Mouse (Mus musculus): Measurements from ENCODE around the gene C130026I21Rik. TPM values are rescaled to one million over a fixed set of nuclear protein-coding genes. Genes with fewer than 3 reads are reported as not detected.
"Not testable (repeated sequence)": the region's sequence is repeated elsewhere in the genome, so short reads cannot be mapped to it uniquely, and the experiment has no call there.

Gene C130026I21Rik
- polyA plus RNA-seq (2014; fragmentation: Nextera tagmentation; extraction: Ambion mirVana) = not detected in 2 replicates

DNA sequence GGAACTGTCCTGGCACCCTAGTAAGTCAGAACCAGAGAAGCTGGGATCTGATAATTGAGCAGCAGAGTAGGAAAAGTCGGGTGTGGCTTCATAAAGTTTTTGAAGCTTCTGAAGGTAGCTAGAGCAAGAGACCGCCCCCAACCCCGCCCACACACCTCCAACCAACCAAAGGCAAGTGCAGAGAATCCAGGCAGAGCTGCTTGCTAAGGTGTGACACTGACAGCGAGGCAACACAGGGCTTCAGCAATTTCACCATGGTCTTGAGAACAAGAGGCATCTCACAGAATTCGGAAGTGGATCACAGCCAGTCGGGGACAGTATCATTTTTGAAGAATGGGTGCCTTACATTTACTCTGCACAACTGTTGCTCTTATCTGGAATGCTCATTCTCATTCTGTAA, at the start of gene C130026I21Rik:
C130026I21Rik (minus strand) TSS at position 101 of the 400 bp plus-strand sequence.
- no CpG with 5 or more reads among the region's 6 CpGs for WGBS

DNA sequence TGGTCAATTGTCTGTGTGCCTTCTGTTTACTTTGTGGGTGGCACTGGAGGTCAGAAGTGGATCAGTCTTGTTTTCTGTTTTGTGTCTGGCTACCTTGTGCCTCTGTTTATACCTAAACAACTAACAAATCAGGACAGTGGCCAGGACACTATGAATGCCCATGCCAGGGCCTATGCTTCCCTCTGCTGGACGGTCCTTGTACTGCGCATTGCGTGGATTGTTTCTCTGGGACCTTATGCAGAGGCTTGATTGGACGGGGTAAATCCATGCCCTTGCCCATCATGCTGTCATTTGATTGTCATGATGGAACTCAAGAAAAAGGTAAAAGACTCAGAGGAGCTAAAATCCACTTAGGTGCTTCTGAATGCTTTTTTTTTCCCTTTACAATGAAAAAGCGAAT, 16.7 kb upstream of the C130026I21Rik start:
- WGBS = 40% methylated on average over 4 of the region's 5 CpGs
- not testable (repeated sequence) for H3K36me3 ChIP-seq (replicated peaks; ENCODE audit: control insufficient read depth, insufficient read depth, low read depth, low read length); H3K4me1 ChIP-seq (ENCODE audit: control insufficient read depth, insufficient read depth, low read length); H3K9me3 ChIP-seq (replicated peaks; ENCODE audit: control insufficient read depth, low read length); ATAC-seq (replicated peaks; ENCODE audit: insufficient number of reproducible peaks, low FRiP score, low TSS enrichment, low read depth); H3K4me2 ChIP-seq (ENCODE audit: low read depth, low read length); H3K4me3 ChIP-seq (ENCODE audit: low read depth, low read length); H3K27me3 ChIP-seq (ENCODE audit: control insufficient read depth, insufficient read depth, low read length); H3K9ac ChIP-seq (replicated peaks; ENCODE audit: low read length); H3K27ac ChIP-seq (replicated peaks; ENCODE audit: low read depth, low read length); DNase-seq (ENCODE audit: low spot score)

More for the DNA sequence above, at the start of gene C130026I21Rik:
- not testable (repeated sequence) for H3K4me3 ChIP-seq (ENCODE audit: low read depth, low read length); H3K9me3 ChIP-seq (replicated peaks; ENCODE audit: control insufficient read depth, low read length); H3K27ac ChIP-seq (replicated peaks; ENCODE audit: low read depth, low read length); DNase-seq (ENCODE audit: low spot score); ATAC-seq (replicated peaks; ENCODE audit: insufficient number of reproducible peaks, low FRiP score, low TSS enrichment, low read depth); H3K4me1 ChIP-seq (ENCODE audit: control insufficient read depth, insufficient read depth, low read length); H3K9ac ChIP-seq (replicated peaks; ENCODE audit: low read length); H3K4me2 ChIP-seq (ENCODE audit: low read depth, low read length); H3K36me3 ChIP-seq (replicated peaks; ENCODE audit: control insufficient read depth, insufficient read depth, low read depth, low read length); H3K27me3 ChIP-seq (ENCODE audit: control insufficient read depth, insufficient read depth, low read length)

DNA sequence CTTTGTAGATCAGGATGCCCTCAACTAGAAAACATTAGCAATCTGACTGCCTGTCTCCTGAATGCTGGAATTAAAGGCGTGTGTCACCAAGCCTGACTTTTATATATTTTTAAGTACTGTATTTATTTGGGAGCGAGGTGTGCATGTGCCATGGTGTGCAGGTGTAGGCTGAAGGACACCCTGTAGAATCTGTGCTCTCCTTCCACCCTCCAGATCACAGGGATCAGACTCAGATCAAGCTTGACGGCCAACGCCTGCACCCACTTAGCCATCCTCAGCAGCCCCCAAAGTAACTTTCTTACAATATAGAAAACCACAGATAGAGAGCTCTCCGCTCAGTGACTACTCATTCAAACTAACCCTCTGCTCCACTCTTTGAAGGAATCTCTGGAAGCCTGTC, 6.1 kb upstream of the C130026I21Rik start:
- not testable (repeated sequence) for ATAC-seq (replicated peaks; ENCODE audit: insufficient number of reproducible peaks, low FRiP score, low TSS enrichment, low read depth); H3K4me1 ChIP-seq (ENCODE audit: control insufficient read depth, insufficient read depth, low read length); H3K4me3 ChIP-seq (ENCODE audit: low read depth, low read length); H3K27me3 ChIP-seq (ENCODE audit: control insufficient read depth, insufficient read depth, low read length); H3K36me3 ChIP-seq (replicated peaks; ENCODE audit: control insufficient read depth, insufficient read depth, low read depth, low read length); H3K9me3 ChIP-seq (replicated peaks; ENCODE audit: control insufficient read depth, low read length); H3K9ac ChIP-seq (replicated peaks; ENCODE audit: low read length); DNase-seq (ENCODE audit: low spot score); H3K27ac ChIP-seq (replicated peaks; ENCODE audit: low read depth, low read length); H3K4me2 ChIP-seq (ENCODE audit: low read depth, low read length)
- 67% methylated on average over 3 of the region's 5 CpGs for WGBS

DNA sequence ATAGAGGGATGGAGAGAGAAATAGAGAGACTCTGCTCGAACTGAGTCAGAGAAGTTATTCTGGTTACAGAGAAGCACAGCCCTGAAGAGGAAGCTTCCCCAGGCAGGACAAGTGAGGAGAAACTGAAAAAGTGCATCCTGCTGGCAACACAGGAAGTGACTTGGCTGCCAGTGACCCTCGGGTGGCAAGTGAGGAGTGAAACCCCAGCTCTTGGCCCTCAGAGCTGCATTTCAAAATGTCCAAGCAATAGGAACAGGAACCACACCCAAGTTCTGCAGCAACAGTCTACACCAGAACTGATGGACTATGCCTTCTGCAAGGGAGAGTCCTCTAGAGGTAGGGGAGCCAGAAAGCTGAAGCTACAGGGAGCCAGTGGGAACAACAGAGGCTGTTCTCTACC, 11.7 kb downstream of the C130026I21Rik start:
- not testable (repeated sequence) for H3K4me1 ChIP-seq (ENCODE audit: control insufficient read depth, insufficient read depth, low read length); H3K4me2 ChIP-seq (ENCODE audit: low read depth, low read length); H3K27me3 ChIP-seq (ENCODE audit: control insufficient read depth, insufficient read depth, low read length); H3K36me3 ChIP-seq (replicated peaks; ENCODE audit: control insufficient read depth, insufficient read depth, low read depth, low read length); ATAC-seq (replicated peaks; ENCODE audit: insufficient number of reproducible peaks, low FRiP score, low TSS enrichment, low read depth); H3K9ac ChIP-seq (replicated peaks; ENCODE audit: low read length); H3K9me3 ChIP-seq (replicated peaks; ENCODE audit: control insufficient read depth, low read length); H3K27ac ChIP-seq (replicated peaks; ENCODE audit: low read depth, low read length); H3K4me3 ChIP-seq (ENCODE audit: low read depth, low read length); DNase-seq (ENCODE audit: low spot score)
- WGBS = 55% methylated on average over 1 of the region's 2 CpGs

DNA sequence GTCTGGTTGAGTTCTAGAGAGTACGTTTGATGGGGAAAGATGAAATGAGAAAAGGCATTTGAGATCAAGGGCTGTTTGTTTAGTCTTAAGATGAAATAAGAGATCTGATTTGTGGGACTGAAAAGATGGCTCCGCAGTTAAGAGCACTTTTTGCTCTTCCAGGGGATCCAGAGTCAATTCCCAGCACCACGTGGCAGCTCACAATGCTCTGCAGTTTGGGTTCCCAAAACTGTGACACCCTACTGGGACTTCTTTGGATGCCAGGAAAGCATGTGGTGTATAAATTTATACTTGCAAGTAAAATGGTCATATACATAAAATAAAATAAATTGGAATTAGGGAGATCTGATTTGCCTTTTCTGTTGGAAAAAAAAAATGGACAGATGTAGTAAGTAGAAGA, 15.1 kb downstream of the C130026I21Rik start:
- 60% methylated on average over 2 of the region's 3 CpGs for WGBS
- not testable (repeated sequence) for H3K36me3 ChIP-seq (replicated peaks; ENCODE audit: control insufficient read depth, insufficient read depth, low read depth, low read length); H3K27me3 ChIP-seq (ENCODE audit: control insufficient read depth, insufficient read depth, low read length); DNase-seq (ENCODE audit: low spot score); H3K4me3 ChIP-seq (ENCODE audit: low read depth, low read length); H3K4me2 ChIP-seq (ENCODE audit: low read depth, low read length); H3K9ac ChIP-seq (replicated peaks; ENCODE audit: low read length); ATAC-seq (replicated peaks; ENCODE audit: insufficient number of reproducible peaks, low FRiP score, low TSS enrichment, low read depth); H3K9me3 ChIP-seq (replicated peaks; ENCODE audit: control insufficient read depth, low read length); H3K27ac ChIP-seq (replicated peaks; ENCODE audit: low read depth, low read length); H3K4me1 ChIP-seq (ENCODE audit: control insufficient read depth, insufficient read depth, low read length)

DNA sequence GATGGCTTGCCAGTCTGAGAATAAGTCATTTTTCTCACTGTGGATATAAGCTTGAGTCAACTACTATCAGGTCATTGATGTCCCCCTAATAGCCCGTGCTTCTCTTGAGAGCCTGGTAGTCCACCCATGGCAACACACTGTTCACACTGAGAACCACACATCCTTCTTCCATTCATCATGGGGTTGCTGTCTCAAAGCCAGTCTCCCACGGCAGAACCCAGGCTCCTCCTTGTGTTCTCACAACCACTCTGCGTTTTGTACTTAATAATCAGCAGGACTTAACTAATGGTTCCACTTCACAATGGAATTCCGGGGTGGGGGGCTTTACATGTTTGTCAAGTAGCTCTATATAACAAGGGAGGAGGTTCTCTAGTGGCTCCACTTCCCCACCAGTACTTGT, 19.2 kb downstream of the C130026I21Rik start:
- 76% methylated on average over 4 of the region's 4 CpGs for WGBS
- H3K36me3 ChIP-seq (replicated peaks; ENCODE audit: control insufficient read depth, insufficient read depth, low read depth, low read length); H3K4me2 ChIP-seq (ENCODE audit: low read depth, low read length); H3K27me3 ChIP-seq (ENCODE audit: control insufficient read depth, insufficient read depth, low read length); H3K4me1 ChIP-seq (ENCODE audit: control insufficient read depth, insufficient read depth, low read length); DNase-seq (ENCODE audit: low spot score); ATAC-seq (replicated peaks; ENCODE audit: insufficient number of reproducible peaks, low FRiP score, low TSS enrichment, low read depth); H3K9me3 ChIP-seq (replicated peaks; ENCODE audit: control insufficient read depth, low read length); H3K4me3 ChIP-seq (ENCODE audit: low read depth, low read length); H3K9ac ChIP-seq (replicated peaks; ENCODE audit: low read length); H3K27ac ChIP-seq (replicated peaks; ENCODE audit: low read depth, low read length): not testable (repeated sequence)

DNA sequence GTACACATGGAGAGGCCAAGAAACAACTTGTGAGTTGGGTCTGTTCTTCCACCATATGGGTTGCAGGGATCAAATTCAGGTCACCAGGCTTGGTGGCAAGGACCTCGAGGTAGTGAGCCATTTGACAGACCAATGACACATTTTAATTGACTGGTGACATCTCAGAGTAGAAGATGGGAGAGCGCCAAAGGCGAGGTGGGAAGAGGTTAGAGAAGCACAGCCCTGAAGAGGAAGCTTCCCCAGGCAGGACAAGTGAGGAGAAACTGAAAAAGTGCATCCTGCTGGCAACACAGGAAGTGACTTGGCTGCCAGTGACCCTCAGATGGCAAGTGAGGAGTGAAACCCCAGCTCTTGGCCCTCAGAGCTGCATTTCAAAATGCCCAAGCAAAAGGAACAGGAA, 21.4 kb downstream of the C130026I21Rik start:
- not testable (repeated sequence) for H3K4me1 ChIP-seq (ENCODE audit: control insufficient read depth, insufficient read depth, low read length); DNase-seq (ENCODE audit: low spot score); H3K9me3 ChIP-seq (replicated peaks; ENCODE audit: control insufficient read depth, low read length); H3K4me2 ChIP-seq (ENCODE audit: low read depth, low read length); H3K9ac ChIP-seq (replicated peaks; ENCODE audit: low read length); H3K4me3 ChIP-seq (ENCODE audit: low read depth, low read length); ATAC-seq (replicated peaks; ENCODE audit: insufficient number of reproducible peaks, low FRiP score, low TSS enrichment, low read depth); H3K27ac ChIP-seq (replicated peaks; ENCODE audit: low read depth, low read length); H3K36me3 ChIP-seq (replicated peaks; ENCODE audit: control insufficient read depth, insufficient read depth, low read depth, low read length); H3K27me3 ChIP-seq (ENCODE audit: control insufficient read depth, insufficient read depth, low read length)
- 67% methylated on average over 3 of the region's 3 CpGs for WGBS

DNA sequence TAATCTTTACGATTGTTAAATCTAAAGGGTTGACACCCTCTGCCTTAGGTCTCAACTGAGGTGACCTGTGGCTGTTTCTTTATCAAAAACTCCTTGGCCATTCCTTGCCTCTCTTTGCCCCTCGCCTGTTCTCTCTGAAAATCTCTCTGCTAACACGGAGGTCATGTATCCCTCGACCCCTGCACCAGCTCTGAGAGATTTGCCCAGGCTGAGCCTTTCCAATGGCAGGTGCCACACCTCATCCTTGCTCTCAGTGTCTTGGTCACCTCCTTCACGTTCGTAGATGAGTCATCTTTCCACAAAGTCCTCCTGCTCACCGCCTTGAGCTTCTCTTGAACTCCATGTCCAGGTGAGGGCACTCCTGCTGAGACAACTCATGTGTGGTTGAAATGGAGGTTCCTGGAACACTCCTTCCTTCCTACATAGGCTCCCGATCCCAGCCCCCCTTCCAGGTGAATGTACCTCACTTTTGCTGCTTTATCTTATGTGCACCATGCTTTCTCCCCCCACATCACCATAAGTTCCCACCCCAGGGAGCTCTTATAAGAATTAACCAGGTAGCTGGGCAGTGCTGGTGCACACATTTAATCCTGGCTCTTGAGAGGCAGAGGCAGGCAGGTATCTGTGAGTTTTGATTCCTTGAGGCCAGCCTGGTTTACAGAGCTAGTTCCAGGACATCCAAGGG, 23.4 kb downstream of the C130026I21Rik start:
- H3K9me3 ChIP-seq (replicated peaks; ENCODE audit: control insufficient read depth, low read length); H3K36me3 ChIP-seq (replicated peaks; ENCODE audit: control insufficient read depth, insufficient read depth, low read depth, low read length); H3K27me3 ChIP-seq (ENCODE audit: control insufficient read depth, insufficient read depth, low read length); H3K9ac ChIP-seq (replicated peaks; ENCODE audit: low read length); ATAC-seq (replicated peaks; ENCODE audit: insufficient number of reproducible peaks, low FRiP score, low TSS enrichment, low read depth); H3K4me1 ChIP-seq (ENCODE audit: control insufficient read depth, insufficient read depth, low read length); H3K4me2 ChIP-seq (ENCODE audit: low read depth, low read length); DNase-seq (ENCODE audit: low spot score); H3K27ac ChIP-seq (replicated peaks; ENCODE audit: low read depth, low read length); H3K4me3 ChIP-seq (ENCODE audit: low read depth, low read length): not testable (repeated sequence)
- 71% methylated on average over 8 of the region's 8 CpGs for WGBS

Measured in embryonic facial prominence, embryonic 11.5 days (tissue).